Mouse (Mus musculus) embryo, embryonic 10 days (tissue): ENCODE measurements around the gene Letmd1.
"Not testable (repeated sequence)": the region's sequence is repeated elsewhere in the genome, so short reads cannot be mapped to it uniquely, and the experiment has no call there.

ENCODE experiments used
- DNase-seq: peaks from one replicate; pipeline ENCODE4 v3.0.0-alpha.2; 2015; ENCODE audit warnings: low spot score

The Letmd1 gene

DNA sequence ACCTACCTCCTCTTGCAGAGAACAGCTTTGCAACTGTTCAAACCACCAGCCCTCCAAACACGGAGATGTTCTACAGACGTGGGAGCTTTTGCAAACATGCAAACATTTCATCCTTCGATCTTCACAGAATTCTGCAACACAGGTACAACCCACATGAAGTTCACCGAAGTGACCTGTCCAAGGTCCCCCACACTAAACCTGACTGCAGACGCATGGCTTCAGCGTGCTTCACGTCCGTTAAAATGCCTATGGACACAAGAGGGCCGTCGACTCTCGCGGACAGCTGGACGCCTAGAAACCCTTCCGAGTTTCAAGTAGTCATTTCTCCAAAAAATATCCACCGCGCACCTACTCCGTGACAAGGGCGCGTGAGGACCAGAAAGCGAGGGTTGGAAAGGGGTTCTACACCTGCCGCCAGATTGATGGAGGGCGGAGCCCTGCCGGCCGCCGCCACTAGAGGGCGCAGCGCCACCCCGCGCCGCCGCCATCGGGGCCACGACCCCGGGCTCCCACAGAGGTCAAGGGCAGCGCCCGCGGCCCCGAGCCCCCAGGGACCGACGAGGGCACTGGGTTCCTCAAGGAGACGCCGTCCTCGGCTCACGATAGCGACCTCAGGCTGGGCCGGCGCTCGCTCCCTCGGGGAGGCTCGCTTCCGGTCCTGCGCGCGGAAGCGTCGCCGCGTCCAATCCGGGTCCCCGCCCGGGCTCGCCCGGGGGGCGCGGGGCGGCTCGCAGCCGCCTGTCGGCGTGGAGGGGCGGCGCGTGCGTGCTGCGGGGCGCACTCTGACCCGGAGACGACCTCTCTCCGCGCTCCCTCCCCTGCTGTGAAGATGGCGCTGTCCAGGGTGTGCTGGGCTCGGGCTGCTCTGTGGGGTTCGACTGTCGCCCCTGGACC is at the start of gene Letmd1:
TSS of gene Letmd1 (plus strand) at position 729 of the 894 bp plus-strand sequence.
- peak; percentile 91 for DNase-seq

DNA sequence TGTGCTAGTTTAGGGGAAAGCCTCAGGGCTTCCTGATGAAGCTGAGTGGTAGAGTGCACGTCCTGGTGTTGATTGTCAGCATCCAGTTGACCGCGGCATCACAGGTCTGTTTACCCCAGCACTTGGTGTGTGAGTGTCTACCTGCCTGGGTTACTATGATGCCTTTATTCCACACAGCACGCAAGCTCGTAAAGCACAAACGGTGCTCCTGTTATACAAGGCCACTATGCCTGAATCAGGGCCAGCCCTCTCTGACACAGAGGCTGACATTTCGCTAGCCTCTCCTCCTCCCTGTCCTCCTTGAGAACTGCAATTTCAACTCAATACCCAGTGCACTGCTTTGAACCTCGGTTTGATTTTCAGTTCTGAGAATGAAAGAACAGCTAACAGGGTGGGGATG is 49.5 kb upstream of the Letmd1 start:
- DNase-seq: no peak

DNA sequence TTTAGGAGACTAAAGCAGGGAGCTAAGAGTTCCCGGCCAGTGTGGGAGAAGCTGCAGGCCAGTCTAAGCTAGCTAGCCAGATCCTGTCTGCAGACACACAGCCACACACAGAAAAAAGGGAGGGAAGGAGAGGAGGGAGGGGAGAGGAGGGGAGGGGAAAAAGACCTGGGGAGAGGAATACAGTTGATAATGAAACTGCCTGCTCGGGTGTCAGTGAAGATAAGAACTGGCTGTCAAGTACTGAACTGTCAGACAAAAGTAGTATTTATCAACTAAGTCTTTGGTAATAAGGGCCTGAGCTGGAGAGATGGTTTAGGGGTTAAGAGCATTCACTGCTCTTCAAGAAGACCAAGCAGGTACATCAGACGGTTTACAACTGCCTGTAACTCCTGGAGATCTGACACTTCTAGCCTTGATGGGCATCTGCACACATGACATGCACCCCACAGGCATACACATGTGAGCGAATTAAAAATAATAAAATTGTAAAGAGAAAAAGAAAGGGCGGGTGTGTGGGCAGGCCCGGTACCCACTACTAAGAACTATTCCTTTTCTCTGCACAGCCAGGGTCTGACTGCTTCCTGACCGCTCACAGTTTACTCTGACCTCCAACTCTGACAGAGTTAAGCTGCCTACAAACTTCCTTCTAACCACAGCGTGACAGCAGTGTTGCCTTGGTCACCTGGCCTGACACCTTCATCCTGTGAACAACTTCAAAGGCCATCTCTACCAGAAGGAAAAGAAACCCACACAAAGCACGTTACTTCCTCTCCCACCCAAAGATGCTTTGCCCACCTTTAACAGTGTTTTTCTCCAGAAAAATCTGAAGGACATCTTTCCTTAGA is 48.7 kb upstream of the Letmd1 start:
- no peak for DNase-seq

DNA sequence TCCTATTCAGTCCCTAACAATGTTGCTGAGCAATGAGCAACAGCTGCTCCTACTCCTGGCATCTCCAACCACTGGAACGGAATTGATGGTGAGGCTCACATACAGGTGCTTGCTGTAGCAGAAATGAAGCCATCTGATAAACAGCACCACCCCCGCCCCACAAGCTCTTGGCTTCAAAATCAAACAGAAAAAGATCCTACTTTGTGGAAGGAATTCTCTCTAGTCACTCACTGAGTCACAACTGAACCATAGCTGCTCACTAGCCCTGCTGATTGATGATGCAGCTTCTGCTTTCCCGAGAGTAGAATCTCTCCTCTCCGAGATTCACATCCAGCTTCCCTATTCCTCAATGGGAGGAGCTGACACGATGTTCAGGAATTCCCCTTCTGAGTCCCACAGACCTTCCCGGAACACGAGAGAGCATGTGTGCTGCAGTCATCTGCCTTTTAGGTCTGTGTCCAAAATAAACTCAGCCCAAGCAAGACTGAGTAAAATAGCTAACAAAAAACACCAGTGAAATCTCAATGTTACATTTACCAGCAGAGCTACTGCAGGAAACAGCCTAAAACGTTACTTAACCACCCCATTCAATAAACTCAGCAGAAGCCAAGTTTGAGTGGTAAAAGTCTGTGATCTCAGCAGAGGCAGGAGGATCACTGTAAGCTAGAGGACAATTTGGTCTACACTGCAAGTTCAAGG is 47.6 kb upstream of the Letmd1 start:
- DNase-seq: no peak

DNA sequence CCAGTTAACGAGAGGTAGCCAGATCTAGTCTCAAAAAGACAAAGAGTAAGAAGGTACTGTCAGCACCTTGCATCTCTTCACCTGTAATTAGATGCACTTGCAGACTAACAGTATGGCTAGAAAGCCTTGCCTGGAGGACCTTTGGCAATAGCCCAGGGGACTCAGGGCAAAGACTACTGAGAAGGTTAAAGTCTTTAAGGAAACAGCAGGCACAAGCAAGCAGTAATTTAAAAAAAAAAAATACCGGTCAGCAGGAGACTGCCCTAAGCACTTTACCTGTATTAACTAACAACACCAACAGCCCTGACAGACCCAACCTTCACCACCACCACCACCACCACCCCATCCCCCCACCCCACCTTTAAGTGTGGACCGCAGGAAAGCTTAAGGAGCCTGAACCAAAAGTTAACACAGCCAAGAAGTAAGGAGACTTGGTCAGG is 47.0 kb upstream of the Letmd1 start, which contains the start of gene Gm5475:
TSS of gene Gm5475 (plus strand) at position 390 of the 440 bp plus-strand sequence.
- not testable (repeated sequence) for DNase-seq

DNA sequence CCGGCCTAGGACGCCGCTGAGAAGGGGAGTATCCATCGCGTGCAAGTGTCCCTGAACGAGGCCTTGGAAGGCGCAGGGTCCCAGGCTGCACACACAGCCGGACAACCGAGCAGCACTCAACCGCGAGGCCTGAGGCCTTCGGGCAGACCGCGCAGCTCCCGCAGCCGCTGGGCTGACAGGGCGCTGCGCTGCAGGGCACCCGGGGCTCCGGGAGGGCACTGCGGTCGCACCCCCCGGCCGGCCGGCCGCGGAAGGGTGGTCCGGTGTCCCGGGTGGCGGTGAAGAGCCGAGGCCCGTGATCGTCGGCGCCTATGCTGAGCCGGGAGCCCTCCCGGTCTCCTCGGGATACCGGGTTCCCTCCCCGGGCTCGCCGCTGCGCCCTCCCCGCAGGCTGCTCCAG is 46.3 kb upstream of the Letmd1 start:
- DNase-seq: peak; percentile 52

DNA sequence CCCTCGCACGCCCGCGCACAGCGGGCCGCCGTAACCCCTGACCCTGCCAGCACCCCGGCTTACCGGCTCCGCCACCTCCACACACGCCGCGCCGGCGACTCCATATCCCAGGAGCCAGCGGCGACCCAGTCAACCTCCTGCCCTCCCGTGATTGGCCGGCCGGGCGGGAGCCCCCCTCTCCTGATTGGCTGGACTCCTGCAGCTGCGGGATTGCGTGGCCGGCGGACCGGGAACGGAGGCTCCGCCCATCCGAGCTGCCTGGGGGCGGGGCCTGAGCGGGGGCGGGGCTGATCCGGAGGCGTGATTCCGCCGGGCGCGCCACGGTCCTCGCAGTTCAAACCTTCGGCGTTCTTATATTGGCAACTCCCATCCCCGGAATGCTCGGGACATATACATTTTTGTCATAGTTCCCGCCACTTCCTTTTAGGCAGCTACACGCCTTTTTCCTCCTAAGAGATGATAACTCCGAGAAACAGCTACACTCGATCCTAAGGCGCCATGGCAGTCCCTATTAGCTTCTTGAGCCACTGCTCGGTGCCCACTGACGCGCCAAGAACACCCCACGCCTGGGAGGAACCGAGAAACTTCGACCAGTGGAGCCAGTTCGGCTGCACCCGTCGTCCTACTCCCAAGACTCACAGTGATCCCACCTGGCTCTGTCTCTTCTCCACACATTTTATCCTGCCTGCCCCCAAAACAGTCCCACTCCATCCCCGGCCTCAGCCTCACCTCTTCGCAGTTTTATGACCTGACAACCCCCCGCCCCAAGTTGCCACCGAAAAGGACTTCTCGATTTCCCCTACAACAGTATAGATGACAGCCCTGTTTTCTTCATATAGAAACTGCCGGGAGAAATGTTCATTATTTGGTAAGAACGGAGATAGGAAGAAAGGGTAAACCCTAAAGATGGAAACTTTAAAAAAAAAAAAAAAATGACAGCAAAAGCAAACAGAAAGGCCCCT is 45.6 kb upstream of the Letmd1 start:
- peak; percentile 93 for DNase-seq

DNA sequence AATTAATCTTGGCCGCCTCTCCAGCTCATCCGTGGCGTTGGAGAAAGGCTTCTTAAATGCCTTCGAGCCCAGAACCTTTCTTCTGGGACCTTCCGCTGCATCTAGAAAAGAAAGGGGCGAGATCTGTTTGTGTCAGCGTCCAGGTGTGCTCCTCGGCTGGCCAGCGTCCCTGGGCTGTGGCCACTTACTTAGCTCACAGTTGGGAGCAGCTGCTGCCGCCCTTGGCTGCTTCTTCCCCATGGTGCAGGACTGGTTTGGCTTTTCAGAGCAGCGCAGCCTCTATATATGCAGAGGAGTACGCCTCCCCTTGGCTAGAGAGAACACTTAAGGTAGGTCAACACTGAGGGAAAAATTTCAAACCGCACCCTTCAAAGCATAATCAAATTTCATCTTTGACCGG is 44.9 kb upstream of the Letmd1 start:
- peak; percentile 49 for DNase-seq

DNA sequence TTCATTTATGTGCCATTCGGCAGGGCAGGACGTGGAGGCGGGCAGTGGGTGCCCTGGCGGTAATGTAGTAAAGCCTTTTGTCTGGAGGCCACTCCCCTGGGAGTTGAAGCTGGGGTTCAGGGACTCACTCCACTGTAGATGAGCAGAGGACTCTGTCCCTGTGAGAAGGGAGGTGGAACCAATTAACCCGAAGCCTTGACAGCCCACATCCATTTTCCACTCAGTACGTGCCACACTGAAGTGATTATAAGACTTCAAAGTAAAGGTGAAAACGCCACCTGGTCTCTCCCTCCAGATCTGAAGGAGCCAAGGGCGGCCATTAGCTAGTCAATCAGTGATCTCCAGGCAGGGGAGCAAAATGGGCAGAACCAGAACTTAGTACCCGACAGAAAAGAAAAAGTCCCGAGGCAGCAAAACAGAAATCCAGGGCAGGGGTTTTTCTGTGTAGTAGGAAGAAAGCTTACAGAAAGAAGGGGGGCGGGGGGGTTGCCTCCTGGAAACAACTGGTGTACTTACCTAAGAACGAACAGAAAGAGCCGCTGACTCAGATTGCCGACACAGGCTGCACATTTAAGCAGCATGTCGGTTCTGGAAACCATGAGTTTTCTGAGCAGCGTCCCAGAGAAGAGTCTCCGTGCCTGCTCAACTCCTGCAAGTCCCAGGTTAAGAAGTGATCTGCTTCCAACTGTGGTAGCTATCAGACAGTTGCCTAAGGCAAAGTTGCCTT is 44.3 kb upstream of the Letmd1 start, which contains the start of gene Slc11a2:
TSS of gene Slc11a2 (minus strand) at position 677 of the 727 bp plus-strand sequence.
- peak; percentile 23 for DNase-seq

DNA sequence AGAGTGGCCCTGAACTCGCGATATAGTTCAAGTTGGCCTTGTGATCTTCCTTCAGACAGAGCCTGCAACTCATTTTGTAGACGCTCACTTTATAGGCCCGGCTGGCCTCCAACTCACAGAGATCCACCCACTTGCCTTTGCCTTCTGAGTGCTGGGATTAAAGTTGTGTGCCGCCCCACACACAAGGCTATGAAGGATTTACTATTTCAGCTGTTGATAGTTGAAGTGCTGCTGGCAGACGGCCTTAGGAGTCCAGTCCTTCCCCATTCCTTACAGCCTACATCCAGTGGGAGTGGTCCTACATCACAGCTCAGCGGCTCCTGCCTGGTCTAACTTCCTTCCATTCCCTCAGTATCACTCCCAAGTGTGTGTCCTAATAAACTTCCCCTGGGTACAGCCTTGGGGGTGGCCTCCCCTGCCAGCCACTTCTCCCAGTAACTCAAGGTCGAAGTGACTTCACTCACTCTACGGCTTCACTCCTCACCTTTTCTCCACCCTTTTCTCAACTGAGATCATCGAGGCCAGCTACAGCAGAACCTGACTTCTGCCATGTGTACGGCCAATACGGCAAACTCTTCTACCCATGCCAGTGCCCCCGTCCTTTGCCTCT is 40.4 kb upstream of the Letmd1 start:
- no peak for DNase-seq

DNA sequence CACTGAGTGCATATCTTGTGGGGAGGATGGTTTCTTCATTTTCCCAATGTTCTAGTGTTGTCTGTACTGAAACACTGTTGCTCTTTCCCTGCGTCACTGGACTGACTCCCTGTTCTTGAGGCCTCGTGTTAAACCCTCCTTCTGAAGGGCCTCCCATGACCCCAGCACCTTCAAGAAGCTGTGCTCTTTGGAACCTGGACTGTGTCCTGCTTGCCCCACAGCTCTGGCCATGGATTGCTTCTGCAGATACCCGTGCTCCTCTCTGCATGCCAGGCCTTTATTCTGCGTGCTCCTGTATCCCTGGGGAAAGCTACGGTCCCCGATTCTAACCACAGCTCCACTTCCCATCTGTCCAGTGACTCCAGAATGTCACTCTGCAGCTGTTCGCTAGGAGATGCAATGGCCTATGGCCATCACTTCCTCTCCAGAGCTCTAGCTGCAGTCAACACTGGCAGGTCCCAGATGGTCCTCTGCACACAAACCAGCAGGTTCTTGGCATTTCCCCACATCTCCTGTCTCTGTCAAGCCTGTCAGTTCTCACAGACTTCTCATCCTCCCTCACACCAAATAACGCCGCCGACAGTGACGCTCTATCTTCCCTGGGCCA is 38.8 kb upstream of the Letmd1 start:
- no peak for DNase-seq

DNA sequence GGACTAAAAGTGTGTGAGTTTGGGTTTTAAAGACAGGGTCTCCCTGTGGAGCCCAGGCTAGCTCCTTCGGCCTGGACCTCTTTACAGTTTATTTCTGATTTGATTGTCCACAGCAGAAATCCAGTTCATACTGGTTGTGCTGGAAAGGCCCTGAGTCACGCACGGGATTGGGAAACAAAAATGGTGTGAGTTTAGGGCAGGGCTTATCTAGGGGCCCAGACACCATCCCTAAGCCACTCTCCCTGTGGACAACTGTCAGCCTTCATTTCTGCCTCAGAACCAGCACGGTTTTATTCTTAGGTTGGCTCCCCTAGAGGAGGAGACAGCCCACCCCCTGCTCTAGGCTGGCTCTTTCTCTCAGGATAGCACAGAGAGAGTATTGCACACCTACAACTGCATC is 35.6 kb upstream of the Letmd1 start:
- DNase-seq: no peak

DNA sequence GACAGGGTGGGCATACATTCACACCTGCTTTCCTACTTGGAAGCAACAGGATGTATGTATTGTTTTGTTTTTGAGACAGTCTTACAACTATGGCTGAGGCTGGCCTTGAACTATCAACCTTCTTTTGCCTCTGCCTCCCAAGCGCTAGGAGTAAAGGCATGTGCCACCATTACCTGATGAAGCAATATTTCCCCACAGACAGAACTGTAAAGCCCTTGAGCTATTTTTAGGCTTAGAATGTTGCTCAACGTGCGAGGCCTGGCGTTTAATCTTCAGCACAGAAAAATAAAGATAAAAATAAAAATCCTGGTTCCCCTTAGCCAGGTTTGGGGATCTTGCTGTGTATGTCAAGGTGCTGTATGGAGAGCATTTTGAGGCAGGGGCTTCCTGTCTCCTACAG is 32.7 kb upstream of the Letmd1 start:
- DNase-seq: no peak

DNA sequence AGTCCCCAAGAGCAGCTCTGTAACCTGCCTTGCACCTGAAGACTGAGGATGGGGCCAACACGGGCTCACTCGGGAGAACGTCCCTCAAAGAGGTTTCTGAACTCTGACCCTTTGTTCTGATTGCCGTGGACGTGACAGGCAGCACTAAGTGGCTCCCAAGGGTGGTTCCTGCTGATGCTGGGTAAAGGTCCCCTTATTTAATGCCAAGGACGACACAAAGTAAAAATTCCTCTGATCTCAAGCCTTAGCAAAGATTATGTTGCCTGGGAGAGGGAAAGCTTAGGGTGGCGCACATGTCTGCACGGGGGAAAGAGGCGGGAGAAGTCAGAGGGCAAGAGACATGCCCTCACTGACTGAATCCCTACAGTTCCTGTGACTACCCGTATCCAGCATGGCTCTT is 32.3 kb upstream of the Letmd1 start:
- no peak for DNase-seq

DNA sequence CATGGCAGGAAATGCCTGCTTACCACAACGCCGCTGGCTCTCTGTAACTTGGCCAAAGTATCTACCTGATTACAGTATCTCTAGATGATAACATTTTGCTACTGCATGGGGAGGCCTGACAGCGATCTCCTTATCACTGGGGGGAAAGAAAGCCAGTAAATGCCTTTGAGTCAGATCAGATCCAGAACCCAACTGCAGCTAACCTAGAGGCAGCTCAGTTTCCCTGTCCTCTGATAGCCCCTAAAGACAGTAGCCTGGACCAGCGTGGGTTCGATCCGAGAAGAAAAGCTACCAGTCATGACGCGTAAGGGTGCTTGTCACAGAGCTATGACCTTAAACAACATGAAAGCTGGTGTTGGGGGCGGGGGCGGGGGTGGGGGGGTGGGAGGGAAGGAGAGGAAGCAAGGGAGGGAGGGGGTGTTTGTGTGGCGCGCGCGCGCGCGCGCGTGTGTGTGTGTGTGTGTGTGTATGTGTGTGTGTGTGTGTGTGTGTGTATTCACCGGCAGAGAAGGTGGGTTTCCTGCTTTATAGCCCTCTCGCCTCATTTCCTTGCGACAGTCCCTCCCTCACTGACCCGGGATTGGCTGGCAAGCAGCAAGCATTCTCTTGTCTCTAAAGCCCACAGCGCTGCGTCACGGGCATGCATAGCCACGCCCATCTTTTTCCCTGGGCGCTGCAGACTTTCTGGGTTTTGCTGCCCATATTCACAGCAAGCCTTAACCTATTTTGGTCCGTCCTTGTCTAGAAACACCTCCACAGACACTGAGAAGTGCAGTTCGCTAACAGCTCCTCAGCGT is 25.5 kb upstream of the Letmd1 start:
- peak; percentile 97 for DNase-seq

DNA sequence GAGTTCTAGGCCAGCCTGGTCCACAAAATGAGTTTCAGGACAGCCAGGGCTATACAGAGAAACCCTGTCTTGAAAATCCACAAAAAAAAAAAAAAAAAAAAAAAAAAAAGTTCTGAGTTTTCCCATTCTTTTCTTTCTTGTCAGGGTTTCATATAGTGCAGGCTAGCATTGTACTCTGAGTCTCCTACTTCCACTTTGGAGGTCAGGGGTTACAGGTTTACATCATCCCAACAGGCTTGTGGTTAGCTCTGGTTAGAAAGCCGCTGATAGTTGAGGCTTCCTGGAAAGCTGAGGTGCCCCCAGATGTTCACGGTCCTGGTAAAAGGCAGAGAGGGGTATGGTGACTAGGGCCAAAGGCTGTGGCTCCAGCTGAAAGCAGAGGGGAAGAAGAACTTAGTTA is 21.9 kb upstream of the Letmd1 start:
- no peak for DNase-seq

DNA sequence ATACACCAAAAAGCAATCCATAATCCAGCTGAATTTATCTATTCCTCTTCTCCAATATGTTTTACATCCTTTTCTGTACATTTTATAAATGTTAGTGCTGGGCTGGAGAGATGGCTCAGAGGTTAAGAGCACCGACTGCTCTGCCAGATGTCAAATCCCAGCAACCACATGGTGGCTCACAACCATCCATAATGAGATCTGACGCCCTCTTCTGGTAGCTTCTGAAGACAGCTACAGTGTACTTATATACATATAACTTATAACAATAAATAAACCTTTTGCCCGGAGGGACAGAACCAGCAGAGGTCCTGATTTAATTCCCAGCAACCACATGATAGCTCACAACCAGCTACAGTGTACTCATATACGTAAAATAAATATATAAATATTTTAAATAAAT is 20.3 kb upstream of the Letmd1 start:
- no peak for DNase-seq

DNA sequence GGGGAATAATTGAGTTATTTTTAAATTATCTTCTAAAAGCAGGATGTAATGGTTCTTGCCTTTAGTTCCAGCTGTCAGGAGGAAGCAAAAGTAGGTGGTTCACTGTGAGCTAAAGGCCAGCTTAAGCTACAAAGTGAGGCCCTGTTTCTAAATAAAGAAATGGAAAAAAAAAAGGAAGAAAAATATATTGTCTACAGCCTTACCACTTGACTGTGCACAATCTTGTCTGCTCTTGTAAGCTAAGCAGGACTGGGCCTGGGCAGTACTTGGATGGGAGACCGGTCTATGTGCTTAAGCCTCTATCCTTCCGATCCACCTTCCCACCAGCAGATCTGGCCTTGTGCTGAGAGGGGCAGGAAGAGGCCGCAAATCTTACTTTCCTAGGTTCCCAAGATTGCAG is 19.3 kb upstream of the Letmd1 start:
- no peak for DNase-seq

DNA sequence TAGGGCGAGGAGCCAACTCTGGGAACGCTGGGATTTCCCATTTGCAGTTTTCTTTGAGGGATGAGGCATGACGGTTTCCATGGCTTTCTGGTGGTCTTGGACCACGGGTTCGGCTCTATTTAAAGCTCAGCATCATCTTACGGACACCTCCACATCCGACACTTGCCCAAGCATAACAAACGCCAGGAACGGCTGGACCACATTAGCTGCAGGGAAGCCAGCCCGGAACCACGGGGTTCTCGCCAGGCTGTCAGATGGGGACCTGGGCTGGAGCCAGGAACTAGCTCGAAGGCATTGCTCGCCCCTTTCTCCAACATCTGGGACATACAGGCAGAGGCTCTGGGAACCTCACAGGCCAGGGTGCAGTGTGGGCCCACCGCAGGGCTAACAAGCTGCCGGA is 17.6 kb upstream of the Letmd1 start:
- DNase-seq: no peak
